Mouse (Mus musculus) CH12.LX (cell line): Measurements from ENCODE around the gene Hcn3. TPM values are rescaled to one million over a fixed set of nuclear protein-coding genes. Genes with fewer than 3 reads are reported as not detected.

Experiments
- DNase-seq: peaks from one replicate; pipeline ENCODE4 v3.0.0-alpha.2; 2013; ENCODE audit errors: extremely low read depth
- H3K27ac ChIP-seq: 2 replicates; pipeline ENCODE4 v1.5.1; 2012; ENCODE audit warnings: low read depth, mild to moderate bottlenecking, control low read depth, moderate library complexity; ENCODE audit not compliant: insufficient read depth
- H3K27me3 ChIP-seq: replicated peaks from 2 replicates; pipeline ENCODE3; 2012; ENCODE audit warnings: inconsistent platforms
- H3K36me3 ChIP-seq, 2 experiments: replicated peaks in 1 of 2; 2 replicates each; pipeline versions ENCODE3 to v1.6.1; 2012; ENCODE audit warnings: inconsistent platforms in 1 of 2, low read length in 1 of 2, mild to moderate bottlenecking in 1 of 2, mixed read lengths in 1 of 2, moderate library complexity in 1 of 2; ENCODE audit not compliant: control insufficient read depth in 1 of 2, insufficient read depth in 1 of 2
- H3K4me1 ChIP-seq, 2 experiments: 2 replicates each; pipeline ENCODE4 v1.6.1; 2012; ENCODE audit warnings: inconsistent platforms in 1 of 2, moderate library complexity in 1 of 2; ENCODE audit not compliant: insufficient read depth in 2 of 2, control insufficient read depth in 1 of 2
- H3K4me2 ChIP-seq: 2 replicates; pipeline ENCODE4 v1.6.1; 2012; ENCODE audit warnings: low read depth, mild to moderate bottlenecking, control low read depth; ENCODE audit not compliant: poor library complexity, insufficient read depth, severe bottlenecking
- H3K4me3 ChIP-seq, 3 experiments: fragments of 150-350 bp in 1 of 3; sonication (generic) in 1 of 3; replicated peaks in 1 of 3; 2 replicates each; pipeline versions ENCODE3 to v1.5.1; 2011 to 2012; ENCODE audit warnings: low read depth in 2 of 3, low read length in 2 of 3, mild to moderate bottlenecking in 2 of 3, moderate library complexity in 2 of 3, control low read depth in 1 of 3, improper control_type of control experiment in 1 of 3, inconsistent platforms in 1 of 3, mixed read lengths in 1 of 3; ENCODE audit not compliant: poor library complexity in 1 of 3
- H3K79me2 ChIP-seq: replicated peaks from 2 replicates; pipeline ENCODE4 v1.6.1; 2012; ENCODE audit warnings: mild to moderate bottlenecking, moderate library complexity; ENCODE audit not compliant: control insufficient read depth, poor library complexity, insufficient read depth, severe bottlenecking; ENCODE audit errors: extremely low read depth
- H3K9ac ChIP-seq: 2 replicates; pipeline ENCODE4 v1.6.1; 2012; ENCODE audit warnings: low read depth, mild to moderate bottlenecking, control low read depth, moderate library complexity; ENCODE audit not compliant: insufficient read depth
- H3K9me3 ChIP-seq: replicated peaks from 2 replicates; pipeline ENCODE3; 2012; ENCODE audit warnings: low read length, inconsistent platforms, mixed read lengths
- CHD1 ChIP-seq: IDR thresholded peaks from 2 replicates; pipeline ENCODE4 v1.6.1; 2012; ENCODE audit warnings: low read depth, low read length, improper control_type of control experiment, inconsistent platforms
- CHD2 ChIP-seq: IDR thresholded peaks from 2 replicates; pipeline ENCODE4 v1.6.1; 2011; ENCODE audit warnings: low read length, improper control_type of control experiment
- CTCF ChIP-seq, 2 experiments: IDR thresholded peaks in 1 of 2; conservative IDR thresholded peaks in 1 of 2; 2 replicates each; pipeline ENCODE4 v1.5.1; 2011 to 2012; ENCODE audit warnings: low read depth in 2 of 2, low read length in 2 of 2, improper control_type of control experiment in 1 of 2, inconsistent platforms in 1 of 2, mild to moderate bottlenecking in 1 of 2, moderate library complexity in 1 of 2
- EP300 ChIP-seq: IDR thresholded peaks from 2 replicates; pipeline ENCODE4 v1.6.1; 2011; ENCODE audit warnings: low read length, improper control_type of control experiment
- ETS1 ChIP-seq: conservative IDR thresholded peaks from 2 replicates; pipeline ENCODE4 v1.6.1; 2012; ENCODE audit warnings: low read depth, mild to moderate bottlenecking, inconsistent platforms, low read length, improper control_type of control experiment, moderate library complexity
- GABPA ChIP-seq: IDR thresholded peaks from 2 replicates; pipeline ENCODE4 v1.6.1; 2012; ENCODE audit warnings: low read depth, low read length, improper control_type of control experiment, inconsistent platforms; ENCODE audit not compliant: insufficient replicate concordance
- HCFC1 ChIP-seq: IDR thresholded peaks from 2 replicates; pipeline ENCODE4 v1.6.1; 2012; ENCODE audit warnings: low read depth, mild to moderate bottlenecking, inconsistent platforms, low read length, improper control_type of control experiment
- IRF4 ChIP-seq: IDR thresholded peaks from 2 replicates; pipeline ENCODE4 v1.6.1; 2014; ENCODE audit warnings: low read depth, mild to moderate bottlenecking, inconsistent platforms, low read length, improper control_type of control experiment
- JUN ChIP-seq: IDR thresholded peaks from 2 replicates; pipeline ENCODE4 v1.6.1; 2011; ENCODE audit warnings: low read depth, mild to moderate bottlenecking, low read length, improper control_type of control experiment, moderate library complexity; ENCODE audit not compliant: insufficient read depth
- MAFK ChIP-seq: IDR thresholded peaks from 2 replicates; pipeline ENCODE4 v1.6.1; 2011; ENCODE audit warnings: low read length, improper control_type of control experiment; ENCODE audit not compliant: insufficient replicate concordance
- MAX ChIP-seq: IDR thresholded peaks from 2 replicates; pipeline ENCODE4 v1.6.1; 2011; ENCODE audit warnings: low read length, improper control_type of control experiment
- MEF2A ChIP-seq: IDR thresholded peaks from 2 replicates; pipeline ENCODE4 v1.6.1; 2014; ENCODE audit warnings: low read depth, mild to moderate bottlenecking, inconsistent platforms, low read length, improper control_type of control experiment, borderline replicate concordance
- MYC ChIP-seq: IDR thresholded peaks from 2 replicates; pipeline ENCODE4 v1.6.1; 2011; ENCODE audit warnings: low read depth, mild to moderate bottlenecking, improper control_type of control experiment, low read length
- NELFE ChIP-seq: IDR thresholded peaks from 2 replicates; pipeline ENCODE4 v1.6.1; 2011; ENCODE audit warnings: low read depth, low read length, improper control_type of control experiment
- NRF1 ChIP-seq: IDR thresholded peaks from 2 replicates; pipeline ENCODE4 v1.6.1; 2014; ENCODE audit warnings: low read depth, mild to moderate bottlenecking, inconsistent platforms, low read length, improper control_type of control experiment, moderate library complexity
- POLR2A ChIP-seq: IDR thresholded peaks from 2 replicates; pipeline ENCODE4 v1.6.1; 2011; ENCODE audit warnings: low read depth, mild to moderate bottlenecking, improper control_type of control experiment, low read length
- SIN3A ChIP-seq: IDR thresholded peaks from 2 replicates; pipeline ENCODE4 v1.6.1; 2012; ENCODE audit warnings: low read length, improper control_type of control experiment, inconsistent platforms
- SMC3 ChIP-seq: IDR thresholded peaks from 2 replicates; pipeline ENCODE4 v1.6.1; 2011; ENCODE audit warnings: low read depth, low read length, improper control_type of control experiment
- TCF12 ChIP-seq: IDR thresholded peaks from 2 replicates; pipeline ENCODE4 v1.6.1; 2014; ENCODE audit warnings: low read depth, mild to moderate bottlenecking, inconsistent platforms, low read length, improper control_type of control experiment
- USF1 ChIP-seq: IDR thresholded peaks from 2 replicates; pipeline ENCODE4 v1.6.1; 2014; ENCODE audit warnings: low read depth, mild to moderate bottlenecking, inconsistent platforms, low read length, improper control_type of control experiment
- USF2 ChIP-seq: conservative IDR thresholded peaks from 2 replicates; pipeline ENCODE4 v1.6.1; 2011; ENCODE audit warnings: low read depth, low read length, improper control_type of control experiment
- ZC3H11A ChIP-seq: IDR thresholded peaks from 2 replicates; pipeline ENCODE4 v1.6.1; 2012; ENCODE audit warnings: low read depth, mild to moderate bottlenecking, inconsistent platforms, low read length, improper control_type of control experiment
- ZKSCAN1 ChIP-seq: IDR thresholded peaks from 2 replicates; pipeline ENCODE4 v1.6.1; 2012; ENCODE audit warnings: low read depth, inconsistent platforms, low read length, improper control_type of control experiment, borderline replicate concordance
- ZMIZ1 ChIP-seq: IDR thresholded peaks from 2 replicates; pipeline ENCODE4 v1.6.1; 2012; ENCODE audit warnings: low read depth, mild to moderate bottlenecking, inconsistent platforms, low read length, improper control_type of control experiment
- ZNF384 ChIP-seq: IDR thresholded peaks from 2 replicates; pipeline ENCODE4 v1.6.1; 2012; ENCODE audit warnings: low read depth, low read length, improper control_type of control experiment, inconsistent platforms
- dilution Hi-C: fragments of 300-500 bp; cut with MboI; formaldehyde crosslinking; loops from 2 replicates; pipeline ENCODE4 v1.14.3; 2020; ENCODE audit warnings: low sequenced_read_pairs; ENCODE audit not compliant: extremely low pct_unique_long_range_greater_than_20kb, extremely low pct_ligation_motif_present
- in situ Hi-C: fragments of 300-500 bp; cut with MboI; formaldehyde crosslinking; loops from 3 replicates; pipeline ENCODE4 v1.14.3; 2019; ENCODE audit warnings: low sequenced_read_pairs, low pct_ligation_motif_present, low pct_unique_long_range_greater_than_20kb, mixed read lengths
- polyA plus RNA-seq: library from polyadenylated mRNA; unstranded; fragments of >175 nt; gene quantifications from 2 replicates; pipeline ENCODE4 v1.2.1, GENCODE M21; 2012; ENCODE audit warnings: low read depth; ENCODE audit not compliant: insufficient read length
- total RNA-seq, 2 experiments: library from RNA; depleted of rRNA; stranded (reverse); fragments of 300-350 nt in 1 of 2; fragments of >200 nt in 1 of 2; gene quantifications; 2 replicates each; pipeline ENCODE4 v1.2.3; 2012 to 2014

The Hcn3 gene
- total and polyA plus RNA-seq, 3 experiments: 1.7 to 3.2 (median 2.0) TPM

DNA sequence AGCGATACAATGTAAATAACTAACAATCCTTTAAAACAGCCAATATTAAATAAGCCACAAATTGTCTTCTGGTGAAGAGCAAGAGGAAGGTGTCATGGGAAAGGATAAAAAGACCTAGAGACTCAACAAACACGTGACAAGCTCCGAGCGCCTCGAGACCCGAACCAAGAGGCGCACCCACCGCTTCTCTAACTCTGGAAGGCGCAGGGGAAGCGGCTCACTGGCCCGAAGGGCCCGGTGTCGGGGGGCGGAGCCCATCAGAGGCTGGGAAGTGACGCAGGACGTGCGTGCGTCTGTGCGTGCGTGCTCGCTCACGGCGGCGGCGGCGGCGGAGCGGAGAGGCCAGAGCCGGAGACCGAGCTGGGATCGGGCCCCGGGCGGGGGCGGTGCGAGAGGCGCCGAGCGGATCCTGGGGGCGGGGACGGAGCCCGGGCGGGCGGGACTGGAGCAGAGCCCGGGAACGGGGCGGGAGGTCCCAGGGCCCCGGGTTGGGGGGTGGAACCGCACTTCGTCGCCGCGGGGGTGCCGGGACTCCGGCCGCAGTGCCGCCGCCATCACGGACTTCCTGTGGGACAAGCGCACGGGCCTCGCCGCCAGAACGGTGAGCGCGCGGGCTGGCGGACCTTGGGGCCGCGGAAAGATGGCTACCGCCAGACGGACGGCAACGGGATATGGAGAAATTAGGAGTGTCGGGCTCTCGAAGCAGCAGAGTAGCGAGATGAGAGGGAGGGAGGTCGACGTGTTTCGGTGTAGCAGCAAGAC, 4.7 kb upstream of the Hcn3 start, which contains the start of gene Clk2 (continued):
- TF ChIP-seq ZKSCAN1 (no peak), ZC3H11A (no peak), IRF4 (no peak; the same call in none of the 2 replicates), NRF1 (peak; percentile 67), JUN (no peak), MAX (peak; percentile 83), TCF12 (peak; percentile 86), USF1 (peak; percentile 56), MEF2A (no peak), MYC (0 out of 2 replicates have a peak, but pooled peaks have one; percentile 24), GABPA (no peak), CHD2 (no peak), ZNF384 (no peak), SMC3 (no peak), EP300 (no peak), NELFE (peak; percentile 92), CTCF (conservative IDR thresholded peaks at IDR 0.05 in 1 of 2, IDR thresholded peaks at IDR 0.05 in 1 of 2; ENCODE audit: low read depth in 2 of 2, low read length in 2 of 2) (no peak), USF2 (peak; percentile 50; the same call in 1 of the 2 replicates), SIN3A (peak; percentile 81)

- TF ChIP-seq ETS1 (no peak), CHD1 (no peak), MAFK (no peak), SIN3A (0 out of 2 replicates have a peak, but pooled peaks have one; percentile 28), POLR2A (0 out of 2 replicates have a peak, but pooled peaks have one; percentile 21), ZNF384 (peak; percentile 82), EP300 (no peak), MAX (no peak), HCFC1 (no peak), ZMIZ1 (no peak)
Measured at GRCm38 (mm10) chr3:89163643-89164245, 3.7 kb upstream of the Hcn3 start.

More at GRCm38 (mm10) chr3:89163643-89164245, 3.7 kb upstream of the Hcn3 start:
- peaks cover 8 to 41% of the 10 kb centered on the region in 2 experiments for H3K4me1 ChIP-seq
- peaks cover 20 to 25% of the 10 kb centered on the region in 2 experiments for H3K36me3 ChIP-seq
- H3K27me3 ChIP-seq: no peaks in the 10 kb centered on the region
- DNase-seq: peak; percentile 27
- H3K9me3 ChIP-seq: no peaks in the 10 kb centered on the region
- in situ Hi-C loops: no loop called here
- peak overlapping the region; percentile 84 for H3K9ac ChIP-seq
- peak overlapping the region; percentile 38; the same call in 1 of the 2 replicates for H3K27ac ChIP-seq
- H3K79me2 ChIP-seq: peaks cover 22% of the 10 kb centered on the region
- peak overlapping the region; percentile 42 to 84 (median 81) for H3K4me3 ChIP-seq
- H3K4me2 ChIP-seq: peak overlapping the region; percentile 95
- dilution Hi-C loops: no loop called here
